ENCODE assay signal across 27 mouse cellular contexts in genomic region chr10:93113968-93114367, GRCm38 (mm10). TPM values are rescaled to one million over a fixed set of nuclear protein-coding genes. Genes with fewer than 3 reads are reported as not detected.
DNase-seq lines count a peak whose midpoint lies in the region; ATAC-seq and TF ChIP-seq lines count a peak whose summit lies in the region.
"Had no signal": no experiment of that assay in that cellular context is flagged by ENCODE, and none has a peak within 500 bp of the region (broad histone marks: within the 10 kb centered on the region; RNA-seq: fewer than 3 reads in every experiment).

No protein-coding gene starts in this region.

- H3K4me2 ChIP-seq in stomach, embryonic 16.5 days (ENCODE audit: low read depth, low read length) = no peak overlapping the region
- H3K4me2 ChIP-seq: embryonic facial prominence, embryonic 13.5 days; forebrain, embryonic 13.5 days; heart, embryonic 13.5 days; hindbrain, embryonic 12.5 days; hindbrain, embryonic 15.5 days had no signal

- H3K9me3 ChIP-seq in stomach, embryonic 16.5 days (replicated peaks; ENCODE audit: control insufficient read depth, low read length) = no peaks in the 10 kb centered on the region
- H3K9me3 ChIP-seq: embryonic facial prominence, embryonic 10.5 days; embryonic facial prominence, embryonic 13.5 days; forebrain, embryonic 10.5 days; forebrain, embryonic 13.5 days; heart, embryonic 10.5 days; heart, embryonic 13.5 days; hindbrain, embryonic 12.5 days; hindbrain, embryonic 15.5 days had no signal

- intact Hi-C loops in heart, postnatal 14 days (cut with DNase I) = no loop called here
- intact Hi-C loops in left cerebral cortex, adult 2 months (cut with DNase I) = no loop called here

- H3K27me3 ChIP-seq in stomach, embryonic 16.5 days (ENCODE audit: control insufficient read depth, insufficient read depth, low read length) = no peaks in the 10 kb centered on the region
- H3K27me3 ChIP-seq: embryonic facial prominence, embryonic 13.5 days; forebrain, embryonic 13.5 days; heart, embryonic 13.5 days; hindbrain, embryonic 12.5 days; hindbrain, embryonic 15.5 days had no signal

- 82% methylated on average over 8 of the region's 8 CpGs for WGBS in bone marrow, adult 2 months
- 83% methylated on average over 8 of the region's 8 CpGs for WGBS in stomach, embryonic 16.5 days

- TF ChIP-seq CTCF in bone marrow, adult 2 months (IDR thresholded peaks at IDR 0.05; ENCODE audit: control insufficient read depth, insufficient read depth, low read length) = no peak
- TF ChIP-seq CTCF in left cerebral cortex, adult 2 months (IDR thresholded peaks at IDR 0.05) = no peak

- H3K27ac ChIP-seq in bone marrow, adult 2 months (ENCODE audit: control insufficient read depth, insufficient read depth, low read depth, low read length, poor library complexity) = no peak overlapping the region
- no peak overlapping the region for H3K27ac ChIP-seq in stomach, embryonic 16.5 days (ENCODE audit: low read length)
- H3K27ac ChIP-seq in left cerebral cortex, adult 2 months = no peak overlapping the region
- H3K27ac ChIP-seq: embryonic facial prominence, embryonic 10.5 days; embryonic facial prominence, embryonic 13.5 days; forebrain, embryonic 10.5 days; forebrain, embryonic 13.5 days; gastrocnemius, adult 2 months; heart, adult 2 months; heart, embryonic 10.5 days; heart, embryonic 13.5 days; hindbrain, embryonic 12.5 days; hindbrain, embryonic 15.5 days had no signal

- DNase-seq in heart, adult 11 months = peak; percentile 31
- no peak for DNase-seq in heart, postnatal 14 days
- DNase-seq in left cerebral cortex, adult 2 months (ENCODE audit: extremely low spot score in 1 of 2, low spot score in 2 of 2) = no peak
- no peak for DNase-seq in lung, postnatal 25 days (ENCODE audit: low spot score)
- DNase-seq: adrenal gland, postnatal 10 days; adrenal gland, postnatal 36 days; cerebellum, adult 11 months; cerebellum, adult 2 months; cerebellum, adult 9-11 months; cerebellum, postnatal 36 days; embryo, embryonic 11 days; forebrain, postnatal 0 days; gastrocnemius, adult 2 months; gastrocnemius, postnatal 14 days; heart, adult 2 months had no signal

- no peaks in the 10 kb centered on the region for H3K36me3 ChIP-seq in stomach, embryonic 16.5 days (ENCODE audit: control insufficient read depth, insufficient read depth, low read length)
- H3K36me3 ChIP-seq: embryonic facial prominence, embryonic 10.5 days; embryonic facial prominence, embryonic 13.5 days; forebrain, embryonic 10.5 days; heart, embryonic 10.5 days; heart, embryonic 13.5 days; hindbrain, embryonic 12.5 days; hindbrain, embryonic 15.5 days had no signal

- peaks cover 1% of the 10 kb centered on the region; the same call in 1 of the 2 replicates for H3K4me1 ChIP-seq in bone marrow, adult 2 months (ENCODE audit: control insufficient read depth, insufficient read depth, low read length)
- no peaks in the 10 kb centered on the region for H3K4me1 ChIP-seq in stomach, embryonic 16.5 days (ENCODE audit: control insufficient read depth, insufficient read depth, low read length)
- H3K4me1 ChIP-seq: embryonic facial prominence, embryonic 10.5 days; embryonic facial prominence, embryonic 13.5 days; forebrain, embryonic 10.5 days; heart, embryonic 10.5 days; heart, embryonic 13.5 days; hindbrain, embryonic 12.5 days; hindbrain, embryonic 15.5 days had no signal

- peak overlapping the region; percentile 11 for H3K4me3 ChIP-seq in bone marrow, adult 2 months (replicated peaks; ENCODE audit: control insufficient read depth, low read depth, low read length)
- H3K4me3 ChIP-seq in stomach, embryonic 16.5 days (replicated peaks; ENCODE audit: low read length) = no peak overlapping the region
- no peak overlapping the region for H3K4me3 ChIP-seq in left cerebral cortex, adult 2 months
- H3K4me3 ChIP-seq: embryonic facial prominence, embryonic 10.5 days; embryonic facial prominence, embryonic 13.5 days; erythroblast, embryonic 14.5 days; forebrain, embryonic 10.5 days; forebrain, embryonic 13.5 days; gastrocnemius, adult 2 months; heart, adult 2 months; heart, embryonic 10.5 days; heart, embryonic 13.5 days; hindbrain, embryonic 12.5 days; hindbrain, embryonic 15.5 days had no signal

- no peak for TF ChIP-seq POLR2A in bone marrow, adult 2 months (IDR thresholded peaks at IDR 0.05; ENCODE audit: borderline replicate concordance, control insufficient read depth, low read depth, low read length)

- peak; percentile 21; the same call in 1 of the 2 replicates for ATAC-seq in stomach, embryonic 16.5 days (ENCODE audit: insufficient read depth, low FRiP score)
- no peak for ATAC-seq in megakaryocyte, adult 5-6 weeks (ENCODE audit: poor library complexity, severe bottlenecking)
- ATAC-seq: forebrain, embryonic 13.5 days; forebrain, postnatal 0 days had no signal

- no peak overlapping the region for H3K9ac ChIP-seq in stomach, embryonic 16.5 days (ENCODE audit: low read length)
- H3K9ac ChIP-seq: embryonic facial prominence, embryonic 13.5 days; forebrain, embryonic 13.5 days; forebrain, postnatal 0 days; heart, embryonic 13.5 days; hindbrain, embryonic 12.5 days; hindbrain, embryonic 15.5 days had no signal

RNA-seq across cellular contexts. Expression of gene Cfap54, which starts 32.5 kb away (rescaled TPM):
- total RNA-seq in heart, postnatal 14 days (2021) = 1 to 10 TPM in 1 of 2 experiments, under 1 TPM in 1; 1.00 to 1.8 TPM
- polyA plus RNA-seq in bone marrow, adult 2 months (2011; ENCODE audit: insufficient read depth, insufficient read length, low replicate concordance, missing spikeins) = 1.8 TPM in 1 of 2 replicates, not detected in the other
- 0.15 and 0.27 TPM in 2 replicates for polyA plus RNA-seq in stomach, embryonic 16.5 days (2015; fragmentation: Nextera tagmentation; extraction: Ambion mirVana)
- 10 to 100 TPM; 21.4 to 23.4 TPM for total RNA-seq in left cerebral cortex, adult 2 months (2021)
- total RNA-seq in megakaryocyte, adult 5-6 weeks (2015) = 0.25 and 0.57 TPM in 2 replicates
- total RNA-seq in megakaryocyte, adult 5-6 weeks (2017) = 0.24 and 1.1 TPM in 2 replicates

RNA-seq across cellular contexts. Expression of gene Cdk17, which starts 46.7 kb away (rescaled TPM):
- total RNA-seq in heart, postnatal 14 days (2021) = 10 to 100 TPM; 28.0 to 28.3 TPM
- polyA plus RNA-seq in bone marrow, adult 2 months (2011; ENCODE audit: insufficient read depth, insufficient read length, low replicate concordance, missing spikeins) = 19.5 and 21.2 TPM in 2 replicates
- 13.0 and 14.2 TPM in 2 replicates for polyA plus RNA-seq in stomach, embryonic 16.5 days (2015; fragmentation: Nextera tagmentation; extraction: Ambion mirVana)
- total RNA-seq in left cerebral cortex, adult 2 months (2021) = 100 to 1,000 TPM; 207 to 216 TPM
- total RNA-seq in megakaryocyte, adult 5-6 weeks (2015) = 33.0 and 36.3 TPM in 2 replicates
- total RNA-seq in megakaryocyte, adult 5-6 weeks (2017) = 36.5 and 41.5 TPM in 2 replicates

Comparison
In these comparisons a context has a peak if more than half of its experiments do, and no peak if none do; other contexts are left out.
1. RNA of gene Cfap54, which starts 32.5 kb away (total RNA-seq): 21.4 to 23.4 TPM in left cerebral cortex, adult 2 months; 1.00 to 1.8 TPM in heart, postnatal 14 days and 0.24 to 1.1 TPM in megakaryocyte, adult 5-6 weeks; every median in the first group is over 4 times any median in the second.
2. RNA of gene Cdk17, which starts 46.7 kb away (total RNA-seq): 207 to 216 TPM in left cerebral cortex, adult 2 months; 33.0 to 41.5 TPM in megakaryocyte, adult 5-6 weeks and 28.0 to 28.3 TPM in heart, postnatal 14 days; every median in the first group is over 4 times any median in the second.